Mouse (Mus musculus) brain, embryonic 14.5 days (tissue): ENCODE results near the gene Magi2.

ENCODE experiments used
- CTCF ChIP-seq: fragments of 200-500 bp; IDR thresholded peaks from 2 replicates; pipeline ENCODE4 v1.5.1; 2012; ENCODE audit warnings: inconsistent platforms, mild to moderate bottlenecking, moderate library complexity, borderline replicate concordance; ENCODE audit not compliant: insufficient read depth, insufficient read length; ENCODE audit errors: extremely low read depth
- POLR2A ChIP-seq: fragments of 200-500 bp; IDR thresholded peaks from 2 replicates; pipeline ENCODE4 v1.6.1; 2012; ENCODE audit warnings: mild to moderate bottlenecking, inconsistent platforms, borderline replicate concordance; ENCODE audit not compliant: poor library complexity, insufficient read depth, insufficient read length, severe bottlenecking; ENCODE audit errors: extremely low read depth

DNA sequence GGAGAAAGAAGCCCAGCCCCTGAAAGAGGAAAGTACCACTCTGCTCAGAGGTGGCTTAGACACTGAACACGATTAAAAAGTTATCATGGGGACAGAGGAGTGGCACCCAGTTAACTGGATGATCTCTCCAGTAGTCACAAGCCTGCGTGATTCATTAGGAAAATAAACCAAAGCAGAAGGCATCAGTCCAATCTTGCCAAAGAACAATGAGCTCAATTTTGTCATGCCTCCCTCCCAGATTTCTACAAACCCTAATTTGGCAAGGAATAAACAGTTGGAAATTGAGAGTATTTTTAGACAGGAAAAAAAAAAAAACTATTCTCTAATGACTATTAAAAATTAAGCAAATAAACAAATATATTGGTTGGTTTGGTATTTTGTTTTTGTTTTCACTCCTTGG is 779.8 kb downstream of the Magi2 start:
- no peak for TF ChIP-seq CTCF
- TF ChIP-seq POLR2A: no peak
